Mouse (Mus musculus) forebrain, embryonic 13.5 days (tissue): ENCODE measurements around the gene Tbca. TPM values are rescaled to one million over a fixed set of nuclear protein-coding genes. Genes with fewer than 3 reads are reported as not detected.

Experiments used
- ATAC-seq: fragments of 200-750 bp; cut with Nextera tagmentation; 2 replicates; pipeline ENCODE4 v1.8.0; 2017
- H3K27ac ChIP-seq: fragments of 300-500 bp; sonication (generic); 2 replicates; pipeline ENCODE4 v1.5.1; 2015; ENCODE audit warnings: inconsistent platforms, mild to moderate bottlenecking, moderate library complexity
- H3K27me3 ChIP-seq: fragments of 300-500 bp; sonication (generic); 2 replicates; pipeline ENCODE4 v1.6.1; 2015; ENCODE audit warnings: mild to moderate bottlenecking, inconsistent platforms
- H3K36me3 ChIP-seq: fragments of 300-500 bp; sonication (generic); 2 replicates; pipeline ENCODE4 v1.6.1; 2015; ENCODE audit warnings: mild to moderate bottlenecking, inconsistent platforms; ENCODE audit not compliant: poor library complexity, severe bottlenecking
- H3K4me1 ChIP-seq: fragments of 300-500 bp; sonication (generic); 2 replicates; pipeline ENCODE4 v1.6.1; 2015; ENCODE audit warnings: inconsistent platforms
- H3K4me2 ChIP-seq: fragments of 300-500 bp; sonication (generic); 2 replicates; pipeline ENCODE4 v1.6.1; 2015; ENCODE audit warnings: inconsistent platforms, mild to moderate bottlenecking, moderate library complexity
- H3K4me3 ChIP-seq: fragments of 300-500 bp; sonication (generic); 2 replicates; pipeline ENCODE4 v1.5.1; 2015; ENCODE audit warnings: mild to moderate bottlenecking, inconsistent platforms
- H3K9ac ChIP-seq: fragments of 300-500 bp; sonication (generic); 2 replicates; pipeline ENCODE4 v1.6.1; 2015; ENCODE audit warnings: mild to moderate bottlenecking, inconsistent platforms
- H3K9me3 ChIP-seq: fragments of 300-500 bp; sonication (generic); replicated peaks from 2 replicates; pipeline ENCODE4 v1.6.1; 2016; ENCODE audit warnings: inconsistent platforms
- whole genome bisulfite sequencing: fragments of 180-500 bp; shearing (Covaris S2); methylation state at CpG from one replicate; pipeline ENCODE4 v1.1.7; 2015; 5-methylcytosine and 5-hydroxymethylcytosine counted together
- polyA plus RNA-seq: library from polyadenylated mRNA; unstranded; fragments of >200 nt; fragmentation: Nextera tagmentation; extraction: Ambion mirVana; gene quantifications from 2 replicates; pipeline ENCODE4 v1.2.1, GENCODE M21; 2015

Gene Tbca
- polyA plus RNA-seq, 1 experiment from 2014 or later = 307 TPM

- H3K4me3 ChIP-seq = no peak overlapping the region
- no peaks in the 10 kb centered on the region for H3K27me3 ChIP-seq
- peaks cover 17% of the 10 kb centered on the region for H3K4me1 ChIP-seq
- H3K9me3 ChIP-seq = no peaks in the 10 kb centered on the region
- H3K27ac ChIP-seq = no peak overlapping the region
- H3K9ac ChIP-seq = no peak overlapping the region
- H3K4me2 ChIP-seq = no peak overlapping the region
- 96% methylated on average over 1 of the region's 1 CpGs for WGBS
- ATAC-seq = no peak
- H3K36me3 ChIP-seq = no peaks in the 10 kb centered on the region
These were observed 22.7 kb downstream of the Tbca start for GRCm38 (mm10) chr13:94811451-94811850.

GRCm38 (mm10) chr13:94813770-94814169, 25.1 kb downstream of the Tbca start:
- Histone ChIP-seq H3K36me3 (no peaks in the 10 kb centered on the region), H3K9me3 (no peaks in the 10 kb centered on the region), H3K27ac (no peak overlapping the region), H3K4me2 (no peak overlapping the region), H3K4me3 (no peak overlapping the region), H3K9ac (no peak overlapping the region), H3K27me3 (no peaks in the 10 kb centered on the region), H3K4me1 (peaks cover 19% of the 10 kb centered on the region)
- WGBS = 81% methylated on average over 3 of the region's 3 CpGs
- no peak for ATAC-seq

- Histone ChIP-seq H3K9ac (no peak overlapping the region), H3K9me3 (no peaks in the 10 kb centered on the region), H3K4me3 (no peak overlapping the region), H3K4me1 (peaks cover 36% of the 10 kb centered on the region), H3K36me3 (no peaks in the 10 kb centered on the region), H3K27me3 (no peaks in the 10 kb centered on the region), H3K27ac (no peak overlapping the region), H3K4me2 (no peak overlapping the region)
- 22% methylated on average over 3 of the region's 3 CpGs for WGBS
- no peak for ATAC-seq
These were observed 31.8 kb downstream of the Tbca start for GRCm38 (mm10) chr13:94820516-94820915.

- Histone ChIP-seq H3K27ac (no peak overlapping the region), H3K4me2 (no peak overlapping the region), H3K27me3 (no peaks in the 10 kb centered on the region), H3K4me1 (peaks cover 36% of the 10 kb centered on the region), H3K9ac (no peak overlapping the region), H3K4me3 (no peak overlapping the region), H3K36me3 (no peaks in the 10 kb centered on the region), H3K9me3 (no peaks in the 10 kb centered on the region)
- ATAC-seq = no peak
- 56% methylated on average over 2 of the region's 2 CpGs for whole genome bisulfite sequencing
These were observed 32.2 kb downstream of the Tbca start for GRCm38 (mm10) chr13:94820956-94821355.

GRCm38 (mm10) chr13:94826389-94826788, 37.7 kb downstream of the Tbca start:
- 93% methylated on average over 5 of the region's 5 CpGs for WGBS
- no peaks in the 10 kb centered on the region for H3K36me3 ChIP-seq
- no peak for ATAC-seq

GRCm38 (mm10) chr13:94826986-94827385, 38.3 kb downstream of the Tbca start:
- H3K4me2 ChIP-seq = no peak overlapping the region
- no peaks in the 10 kb centered on the region for H3K9me3 ChIP-seq
- no peaks in the 10 kb centered on the region for H3K27me3 ChIP-seq
- peaks cover 15% of the 10 kb centered on the region; the same call in 1 of the 2 replicates for H3K4me1 ChIP-seq
- no peak overlapping the region for H3K4me3 ChIP-seq
- no peak for ATAC-seq
- H3K27ac ChIP-seq = no peak overlapping the region
- H3K9ac ChIP-seq = no peak overlapping the region
- H3K36me3 ChIP-seq = no peaks in the 10 kb centered on the region
- 94% methylated on average over 2 of the region's 2 CpGs for WGBS

More at GRCm38 (mm10) chr13:94826389-94826788, 37.7 kb downstream of the Tbca start:
- no peak overlapping the region for H3K27ac ChIP-seq
- H3K4me2 ChIP-seq = no peak overlapping the region
- H3K9ac ChIP-seq = no peak overlapping the region
- no peaks in the 10 kb centered on the region for H3K27me3 ChIP-seq
- H3K4me3 ChIP-seq = no peak overlapping the region
- H3K9me3 ChIP-seq = no peaks in the 10 kb centered on the region
- H3K4me1 ChIP-seq = peaks cover 21% of the 10 kb centered on the region; the same call in 1 of the 2 replicates

- Histone ChIP-seq H3K9me3 (no peaks in the 10 kb centered on the region), H3K27ac (no peak overlapping the region), H3K4me3 (no peak overlapping the region), H3K4me1 (peaks cover 15% of the 10 kb centered on the region; the same call in 1 of the 2 replicates), H3K9ac (no peak overlapping the region), H3K27me3 (no peaks in the 10 kb centered on the region), H3K4me2 (no peak overlapping the region), H3K36me3 (peaks cover 6% of the 10 kb centered on the region)
- 29% methylated on average over 2 of the region's 2 CpGs for WGBS
- no peak for ATAC-seq
These were observed 39.1 kb downstream of the Tbca start for GRCm38 (mm10) chr13:94827847-94828246.

- H3K9me3 ChIP-seq = no peaks in the 10 kb centered on the region
- H3K4me3 ChIP-seq = no peak overlapping the region
- 72% methylated on average over 5 of the region's 5 CpGs for WGBS
- no peak overlapping the region for H3K4me2 ChIP-seq
- peaks cover 16% of the 10 kb centered on the region for H3K4me1 ChIP-seq
- H3K36me3 ChIP-seq = peaks cover 26% of the 10 kb centered on the region
- H3K9ac ChIP-seq = no peak overlapping the region
- H3K27ac ChIP-seq = no peak overlapping the region
- H3K27me3 ChIP-seq = no peaks in the 10 kb centered on the region
- ATAC-seq = no peak
These were observed 49.5 kb downstream of the Tbca start for GRCm38 (mm10) chr13:94838047-94838720.

- Histone ChIP-seq H3K4me3 (no peak overlapping the region), H3K4me1 (peaks cover 16% of the 10 kb centered on the region), H3K36me3 (peaks cover 23% of the 10 kb centered on the region), H3K9ac (no peak overlapping the region), H3K27me3 (no peaks in the 10 kb centered on the region), H3K4me2 (no peak overlapping the region), H3K27ac (no peak overlapping the region), H3K9me3 (no peaks in the 10 kb centered on the region)
- ATAC-seq = peak; percentile 87
- 70% methylated on average over 8 of the region's 8 CpGs for WGBS
These were observed 50.1 kb downstream of the Tbca start for GRCm38 (mm10) chr13:94838756-94839337.

GRCm38 (mm10) chr13:94843236-94843635, 54.5 kb downstream of the Tbca start:
- 63% methylated on average over 5 of the region's 5 CpGs for WGBS

GRCm38 (mm10) chr13:94847870-94848269, 59.2 kb downstream of the Tbca start:
- no peak overlapping the region for H3K9ac ChIP-seq
- H3K27me3 ChIP-seq = 0 out of 2 replicates have a peak, but pooled peaks cover 8% of the 10 kb centered on the region
- H3K4me3 ChIP-seq = no peak overlapping the region
- no peaks in the 10 kb centered on the region for H3K9me3 ChIP-seq
- 0 out of 2 replicates have a peak, but pooled peaks cover 3% of the 10 kb centered on the region for H3K36me3 ChIP-seq
- H3K27ac ChIP-seq = no peak overlapping the region
- 73% methylated on average over 7 of the region's 7 CpGs for WGBS
- no peak overlapping the region for H3K4me2 ChIP-seq
- ATAC-seq = no peak
- H3K4me1 ChIP-seq = no peaks in the 10 kb centered on the region

More at GRCm38 (mm10) chr13:94843236-94843635, 54.5 kb downstream of the Tbca start:
- Histone ChIP-seq H3K27ac (no peak overlapping the region), H3K9me3 (no peaks in the 10 kb centered on the region), H3K9ac (no peak overlapping the region), H3K4me2 (no peak overlapping the region), H3K4me3 (no peak overlapping the region), H3K4me1 (peaks cover 7% of the 10 kb centered on the region), H3K36me3 (peaks cover 13% of the 10 kb centered on the region), H3K27me3 (no peaks in the 10 kb centered on the region)
- no peak for ATAC-seq

- no peak for ATAC-seq
- Histone ChIP-seq H3K4me1 (no peaks in the 10 kb centered on the region), H3K36me3 (no peaks in the 10 kb centered on the region), H3K9me3 (no peaks in the 10 kb centered on the region), H3K4me2 (no peak overlapping the region), H3K27ac (no peak overlapping the region), H3K9ac (no peak overlapping the region), H3K27me3 (peaks cover 18% of the 10 kb centered on the region), H3K4me3 (no peak overlapping the region)
- WGBS = 78% methylated on average over 13 of the region's 13 CpGs
These were observed 60.6 kb downstream of the Tbca start for GRCm38 (mm10) chr13:94849351-94849750.
